Mouse (Mus musculus) kidney, adult 2 months (tissue): ENCODE results near the gene Litaf.

ENCODE experiments used
- CTCF ChIP-seq: fragments of 200-500 bp; conservative IDR thresholded peaks from 2 replicates; pipeline ENCODE4 v1.5.1; 2011; ENCODE audit warnings: low read depth, mild to moderate bottlenecking, control low read depth, low read length, moderate library complexity, mixed read lengths; ENCODE audit not compliant: insufficient read depth, insufficient read length
- POLR2A ChIP-seq: fragments of 200-500 bp; IDR thresholded peaks from one replicate; pipeline ENCODE4 v1.6.1; 2011; ENCODE audit warnings: low read depth, low read length, control low read depth

DNA sequence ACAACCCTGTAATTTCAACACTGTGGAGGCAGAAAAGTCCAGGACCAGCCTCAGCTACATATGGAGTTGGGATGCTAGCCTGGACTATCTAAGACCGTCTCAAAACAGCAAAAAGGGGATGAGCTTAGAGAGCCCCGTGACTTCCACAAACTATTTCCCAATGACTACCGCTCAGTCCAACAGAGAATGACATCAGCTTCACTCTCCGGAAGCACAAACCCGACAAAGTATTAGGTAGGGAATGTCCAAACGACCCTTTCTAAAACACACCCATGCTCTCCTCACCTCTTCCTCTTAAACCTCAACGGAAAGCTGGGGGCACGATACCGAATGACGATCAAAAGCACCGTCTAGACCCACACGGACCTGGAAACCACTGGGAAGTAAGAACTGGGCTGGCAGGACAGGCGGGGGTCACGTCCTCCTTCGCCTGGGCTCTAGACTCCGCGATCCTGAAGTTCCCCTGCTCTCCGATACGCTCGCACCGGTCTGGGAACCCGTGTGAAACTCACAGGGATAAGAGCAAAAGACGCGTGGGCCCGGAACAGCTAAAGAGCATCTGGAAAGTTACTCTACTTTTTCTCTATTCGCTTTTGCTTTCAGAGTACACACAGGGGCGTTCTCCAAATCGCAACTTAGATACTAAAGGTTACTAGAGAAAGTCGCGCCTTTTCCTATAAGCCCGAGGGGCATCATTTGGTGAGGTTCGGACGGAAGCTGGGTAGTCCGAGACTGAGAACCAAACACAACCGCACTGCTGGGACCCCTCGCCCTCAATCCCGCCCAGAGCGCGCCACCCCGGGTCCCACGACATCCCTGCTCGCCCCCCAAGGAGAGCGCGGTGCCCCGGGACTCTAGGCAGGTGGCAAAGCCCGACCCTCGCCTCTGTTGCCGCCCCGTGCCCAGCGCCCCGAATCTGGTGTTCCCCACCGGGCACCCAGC is 73.6 kb downstream of the Litaf start:
- TF ChIP-seq CTCF (no peak), POLR2A (no peak)
